Mouse (Mus musculus): ENCODE measurements at regions not wholly inside any gene's neighbourhood (a gene's known extent, or its start where the extent isn't known, plus 50 kb on each side); places are given as distances from the start of the nearest gene placed in this dataset.

DNA sequence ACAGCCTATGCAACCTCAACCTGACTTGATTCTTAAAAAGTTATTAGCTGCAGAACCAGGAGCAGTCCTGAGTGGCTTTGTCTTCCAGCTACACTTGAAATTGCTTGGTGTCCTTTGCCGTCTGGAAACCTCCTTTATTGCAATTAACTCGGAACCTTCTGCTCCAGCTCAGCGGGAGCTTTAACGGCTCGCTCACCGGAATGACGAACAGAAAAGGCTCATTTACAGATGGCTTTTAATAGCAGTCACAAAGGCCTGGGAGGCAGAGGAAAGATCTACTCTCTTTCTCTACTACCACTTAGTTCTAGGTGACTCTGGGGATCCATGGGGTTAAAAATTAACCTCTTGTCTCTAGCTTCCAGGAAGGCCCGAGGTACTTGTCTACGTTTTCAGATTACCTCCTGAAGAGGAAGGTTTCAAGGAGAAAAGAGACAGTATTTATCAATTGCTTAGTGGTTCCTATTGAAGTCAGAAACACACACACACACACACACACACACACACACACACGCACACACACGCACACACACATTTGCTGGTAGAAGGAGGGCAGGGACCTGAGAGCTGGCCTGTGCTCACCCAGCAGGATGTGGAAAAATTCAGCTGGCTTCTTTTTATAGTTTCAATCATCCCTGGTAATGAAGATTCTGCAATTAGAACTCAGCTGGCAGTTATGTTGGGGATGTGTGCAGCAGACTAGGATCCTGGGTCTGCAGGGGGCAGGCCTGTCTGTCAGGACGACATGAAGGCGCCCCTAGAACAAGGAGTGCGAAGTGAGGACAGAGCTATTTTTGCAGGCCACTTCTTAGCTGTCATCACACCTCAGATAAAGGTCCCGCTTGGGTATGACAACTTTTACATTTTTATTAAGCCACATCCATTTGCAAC, 62.4 kb upstream of the Man1a2 start:
- no peak overlapping the region for H3K4me2 ChIP-seq
- 71% methylated on average over 15 of the region's 15 CpGs for WGBS (ENCODE audit: insufficient replicate concordance)
- H3K9me3 ChIP-seq (replicated peaks) = no peaks in the 10 kb centered on the region
- no peaks in the 10 kb centered on the region for H3K4me1 ChIP-seq (replicated peaks)
- no peaks in the 10 kb centered on the region for H3K36me3 ChIP-seq
- no peaks in the 10 kb centered on the region for H3K27me3 ChIP-seq
- H3K9ac ChIP-seq = no peak overlapping the region
- no peak overlapping the region for H3K27ac ChIP-seq
- ATAC-seq (ENCODE audit: low read depth) = no peak
- DNase-seq = no peak
- no peak overlapping the region for H3K4me3 ChIP-seq (replicated peaks)

GRCm38 (mm10) chr3:100737660-100738059, 52.4 kb upstream of the Man1a2 start:
- Histone ChIP-seq H3K4me1 (replicated peaks) (no peaks in the 10 kb centered on the region), H3K4me2 (no peak overlapping the region), H3K27ac (no peak overlapping the region), H3K9me3 (replicated peaks) (no peaks in the 10 kb centered on the region), H3K9ac (no peak overlapping the region), H3K27me3 (no peaks in the 10 kb centered on the region), H3K4me3 (replicated peaks) (no peak overlapping the region), H3K36me3 (no peaks in the 10 kb centered on the region)
- DNase-seq (no peak), ATAC-seq (ENCODE audit: low read depth) (no peak)
- 73% methylated on average over 7 of the region's 7 CpGs for WGBS (ENCODE audit: insufficient replicate concordance)

- H3K4me3 ChIP-seq (replicated peaks) = no peak overlapping the region
- no peaks in the 10 kb centered on the region for H3K4me1 ChIP-seq (replicated peaks)
- no peaks in the 10 kb centered on the region for H3K9me3 ChIP-seq (replicated peaks)
- ATAC-seq (ENCODE audit: low read depth) = no peak
- WGBS (ENCODE audit: insufficient replicate concordance) = 59% methylated on average over 3 of the region's 3 CpGs
- H3K27ac ChIP-seq = no peak overlapping the region
- H3K36me3 ChIP-seq = no peaks in the 10 kb centered on the region
- no peak overlapping the region for H3K4me2 ChIP-seq
- no peaks in the 10 kb centered on the region for H3K27me3 ChIP-seq
- H3K9ac ChIP-seq = no peak overlapping the region
- DNase-seq = no peak
Observed at GRCm38 (mm10) chr3:100736539-100736938, 51.2 kb upstream of the Man1a2 start.
